Mouse (Mus musculus) G1E (cell line): ENCODE data around the gene H2-M10.6.

Experiments used
- CTCF ChIP-seq: IDR thresholded peaks from 2 replicates; pipeline ENCODE4 v1.5.1; 2012; ENCODE audit warnings: low read depth, low read length, inconsistent platforms, mixed read lengths
- GATA1 ChIP-seq: IDR thresholded peaks from 2 replicates; pipeline ENCODE4 v1.6.1; 2012; ENCODE audit warnings: borderline replicate concordance, low read length, inconsistent platforms, mixed read lengths
- POLR2AphosphoS5 ChIP-seq: IDR thresholded peaks from 2 replicates; pipeline ENCODE4 v1.6.1; 2012; ENCODE audit warnings: low read depth, low read length, inconsistent platforms; ENCODE audit not compliant: insufficient replicate concordance
- TAL1 ChIP-seq: conservative IDR thresholded peaks from 2 replicates; pipeline ENCODE4 v1.6.1; 2012; ENCODE audit warnings: low read depth, low read length, inconsistent platforms, mixed read lengths

DNA sequence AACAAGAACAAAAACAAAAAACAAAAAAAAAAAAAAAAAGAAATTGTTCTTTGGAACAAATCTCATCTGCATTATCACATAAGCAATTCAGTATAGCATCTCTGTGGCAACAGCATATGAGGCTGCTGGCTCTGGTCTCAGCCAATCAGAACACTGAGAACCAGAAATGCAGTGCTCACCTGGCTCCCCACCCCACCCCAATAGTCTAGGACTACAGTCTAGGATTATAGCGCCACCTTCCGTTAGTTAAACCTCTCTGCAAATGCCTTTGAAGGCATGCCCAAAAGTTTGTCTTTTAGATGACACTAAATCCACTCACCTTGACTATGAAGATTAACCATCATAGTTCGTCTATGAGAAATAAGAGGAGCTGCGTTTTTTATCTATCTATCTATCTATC lies 13.6 kb downstream of the H2-M10.6 start:
- no peak for TF ChIP-seq CTCF
- TF ChIP-seq TAL1 = no peak
- no peak for TF ChIP-seq POLR2AphosphoS5
- no peak for TF ChIP-seq GATA1
